ENCODE assay signal across 8 mouse cellular contexts in the genomic region with DNA sequence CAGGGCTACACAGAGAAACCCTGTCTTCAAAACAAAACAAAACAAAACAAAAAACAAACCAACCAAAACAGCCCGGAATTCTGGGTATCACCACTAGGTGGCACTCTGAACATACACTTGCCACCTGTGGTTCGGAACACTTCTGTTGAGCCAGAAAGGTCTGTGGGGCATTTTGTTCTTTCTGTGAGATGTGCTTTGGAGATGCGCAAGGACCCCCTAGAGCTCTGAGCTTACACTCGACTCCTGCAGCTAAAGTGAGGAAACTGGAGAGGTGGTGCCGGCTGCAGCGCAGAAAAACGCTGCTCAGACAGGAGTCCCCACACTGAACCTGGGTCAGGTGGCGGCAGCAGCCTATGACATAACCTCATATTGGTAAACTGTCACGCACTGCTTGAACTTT. TPM values are rescaled to one million over a fixed set of nuclear protein-coding genes. Genes with fewer than 3 reads are reported as not detected.
DNase-seq lines count a peak whose midpoint lies in the region; ATAC-seq lines count a peak whose summit lies in the region.

No protein-coding gene starts in this region.

- no peaks in the 10 kb centered on the region for H3K36me3 ChIP-seq in embryonic facial prominence, embryonic 10.5 days (replicated peaks)
- H3K36me3 ChIP-seq in heart, embryonic 14.5 days (ENCODE audit: control insufficient read depth, insufficient read depth, low read length): no peaks in the 10 kb centered on the region
- no peaks in the 10 kb centered on the region for H3K36me3 ChIP-seq in kidney, embryonic 16.5 days (ENCODE audit: insufficient read depth, low read length)
- no peaks in the 10 kb centered on the region for H3K36me3 ChIP-seq in liver, embryonic 12.5 days
- H3K36me3 ChIP-seq in neural tube, embryonic 12.5 days: no peaks in the 10 kb centered on the region

- H3K27me3 ChIP-seq in embryonic facial prominence, embryonic 10.5 days (replicated peaks; ENCODE audit: low read depth, poor library complexity, severe bottlenecking): no peaks in the 10 kb centered on the region
- H3K27me3 ChIP-seq in heart, embryonic 14.5 days (ENCODE audit: control insufficient read depth, insufficient read depth, low read length): no peaks in the 10 kb centered on the region; the same call in 1 of the 2 replicates
- peaks cover 8% of the 10 kb centered on the region for H3K27me3 ChIP-seq in kidney, embryonic 16.5 days (ENCODE audit: insufficient read depth, low read length)
- peaks cover 40% of the 10 kb centered on the region for H3K27me3 ChIP-seq in liver, embryonic 12.5 days (replicated peaks)
- H3K27me3 ChIP-seq in neural tube, embryonic 12.5 days (replicated peaks): no peaks in the 10 kb centered on the region

- peaks cover 8% of the 10 kb centered on the region for H3K4me1 ChIP-seq in embryonic facial prominence, embryonic 10.5 days
- H3K4me1 ChIP-seq in heart, embryonic 14.5 days (ENCODE audit: control insufficient read depth in 2 of 2, insufficient read depth in 2 of 2, low read length in 2 of 2): 0 out of 4 replicates have a peak, but pooled peaks cover 0 to 4% of the 10 kb centered on the region in 2 experiments
- H3K4me1 ChIP-seq in kidney, embryonic 16.5 days (ENCODE audit: insufficient read depth, low read length): 0 out of 2 replicates have a peak, but pooled peaks cover 3% of the 10 kb centered on the region
- peaks cover 24% of the 10 kb centered on the region for H3K4me1 ChIP-seq in liver, embryonic 12.5 days
- 0 out of 2 replicates have a peak, but pooled peaks cover 2% of the 10 kb centered on the region for H3K4me1 ChIP-seq in neural tube, embryonic 12.5 days

- H3K4me3 ChIP-seq in embryonic facial prominence, embryonic 10.5 days: peak overlapping the region; percentile 32; the same call in 1 of the 2 replicates
- H3K4me3 ChIP-seq in heart, embryonic 14.5 days (ENCODE audit: control insufficient read depth in 1 of 2, insufficient read depth in 1 of 2, low read depth in 1 of 2, low read length in 2 of 2): no peak overlapping the region
- no peak overlapping the region for H3K4me3 ChIP-seq in kidney, embryonic 16.5 days (ENCODE audit: low read length)
- H3K4me3 ChIP-seq in liver, embryonic 12.5 days: no peak overlapping the region
- no peak overlapping the region for H3K4me3 ChIP-seq in neural tube, embryonic 12.5 days

- no peaks in the 10 kb centered on the region for H3K9me3 ChIP-seq in embryonic facial prominence, embryonic 10.5 days
- H3K9me3 ChIP-seq in heart, embryonic 14.5 days (ENCODE audit: control insufficient read depth, low read length): no peaks in the 10 kb centered on the region
- no peaks in the 10 kb centered on the region for H3K9me3 ChIP-seq in kidney, embryonic 16.5 days (ENCODE audit: low read length)
- H3K9me3 ChIP-seq in liver, embryonic 12.5 days (replicated peaks): no peaks in the 10 kb centered on the region
- H3K9me3 ChIP-seq in neural tube, embryonic 12.5 days: no peaks in the 10 kb centered on the region

- peak overlapping the region; percentile 18; the same call in 1 of the 2 replicates for H3K9ac ChIP-seq in heart, embryonic 14.5 days (ENCODE audit: low read length)
- no peak overlapping the region for H3K9ac ChIP-seq in kidney, embryonic 16.5 days (replicated peaks; ENCODE audit: low read length)
- H3K9ac ChIP-seq in liver, embryonic 12.5 days: no peak overlapping the region
- no peak overlapping the region for H3K9ac ChIP-seq in neural tube, embryonic 12.5 days

- WGBS in embryonic facial prominence, embryonic 10.5 days: 16% methylated on average over 9 of the region's 9 CpGs
- WGBS in heart, embryonic 14.5 days: 17% methylated on average over 9 of the region's 9 CpGs
- WGBS in kidney, embryonic 16.5 days: 21% methylated on average over 9 of the region's 9 CpGs
- 20% methylated on average over 9 of the region's 9 CpGs for WGBS in liver, embryonic 12.5 days (ENCODE audit: insufficient replicate concordance)
- 19% methylated on average over 9 of the region's 9 CpGs for WGBS in neural tube, embryonic 12.5 days

- DNase-seq in CD4-positive helper T cell, adult 2 months (ENCODE audit: low read depth, low spot score): peak; percentile 73
- peak; percentile 48 for DNase-seq in adrenal gland, adult 2 months
- peak; percentile 72 for DNase-seq in embryonic facial prominence, embryonic 10.5 days (ENCODE audit: low spot score)
- peak; percentile 14 for DNase-seq in testis, postnatal 14 days (ENCODE audit: low spot score)

- H3K27ac ChIP-seq in embryonic facial prominence, embryonic 10.5 days (replicated peaks): no peak overlapping the region
- H3K27ac ChIP-seq in heart, embryonic 14.5 days (replicated peaks in 1 of 2; ENCODE audit: control insufficient read depth in 1 of 2, insufficient read depth in 1 of 2, low read depth in 2 of 2, low read length in 2 of 2): no peak overlapping the region
- H3K27ac ChIP-seq in kidney, embryonic 16.5 days (ENCODE audit: low read length): no peak overlapping the region
- H3K27ac ChIP-seq in liver, embryonic 12.5 days: no peak overlapping the region
- H3K27ac ChIP-seq in neural tube, embryonic 12.5 days: no peak overlapping the region

- peak overlapping the region; percentile 45 for H3K4me2 ChIP-seq in heart, embryonic 14.5 days (ENCODE audit: low read length)
- no peak overlapping the region for H3K4me2 ChIP-seq in kidney, embryonic 16.5 days (replicated peaks; ENCODE audit: low read depth, low read length)
- H3K4me2 ChIP-seq in liver, embryonic 12.5 days: peak overlapping the region; percentile 27; the same call in 1 of the 2 replicates
- peak overlapping the region; percentile 29; the same call in 1 of the 2 replicates for H3K4me2 ChIP-seq in neural tube, embryonic 12.5 days (replicated peaks)

- ATAC-seq in heart, embryonic 14.5 days (ENCODE audit: insufficient number of reproducible peaks, insufficient read depth, low FRiP score, low read depth): no peak
- 0 out of 2 replicates have a peak, but pooled peaks have one; percentile 29 for ATAC-seq in kidney, embryonic 16.5 days (ENCODE audit: low FRiP score, low TSS enrichment)
- ATAC-seq in liver, embryonic 12.5 days: no peak
- ATAC-seq in neural tube, embryonic 12.5 days (ENCODE audit: low FRiP score, low read depth): 0 out of 2 replicates have a peak, but pooled peaks have one; percentile 39

RNA-seq across cellular contexts. Expression of a gene that starts 43.0 kb away (rescaled TPM):
- total RNA-seq in adrenal gland, adult 2 months (2021): 1 to 10 TPM in 1 of 2 experiments, under 1 TPM in 1; 0.97 to 3.0 TPM
- 0.07 and 0.13 TPM in 2 replicates for polyA plus RNA-seq in adrenal gland, adult 2 months (2012; rRNA removed)
- 0.52 and 0.57 TPM in 2 replicates for polyA plus RNA-seq in embryonic facial prominence, embryonic 10.5 days (2016; fragmentation: Nextera tagmentation; extraction: Ambion mirVana)
- polyA plus RNA-seq in heart, embryonic 14.5 days (2014; fragmentation: Nextera tagmentation; extraction: Ambion mirVana): 0.20 and 0.35 TPM in 2 replicates
- polyA plus RNA-seq in kidney, embryonic 16.5 days (2015; fragmentation: Nextera tagmentation; extraction: Ambion mirVana): 0.16 and 0.40 TPM in 2 replicates
- 0.19 and 0.39 TPM in 2 replicates for polyA plus RNA-seq in liver, embryonic 12.5 days (2016; fragmentation: Nextera tagmentation; extraction: Ambion mirVana)
- 0.39 and 0.46 TPM in 2 replicates for polyA plus RNA-seq in neural tube, embryonic 12.5 days (2016; fragmentation: Nextera tagmentation; extraction: Ambion mirVana)

Comparison
In these comparisons a context has a peak if more than half of its experiments do, and no peak if none do; other contexts are left out.
1. DNase-seq: peak in every context shown above with its lines; median percentile 73 in CD4-positive helper T cell, adult 2 months; 72 in embryonic facial prominence, embryonic 10.5 days; 48 in adrenal gland, adult 2 months; 14 in testis, postnatal 14 days.
2. ATAC-seq: peak in kidney, embryonic 16.5 days (single experiment) and neural tube, embryonic 12.5 days (single experiment); none in heart, embryonic 14.5 days (single experiment) and liver, embryonic 12.5 days (single experiment).